Mouse (Mus musculus): ENCODE measurements at regions not wholly inside any gene's neighbourhood (a gene's known extent, or its start where the extent isn't known, plus 50 kb on each side); places are given as distances from the start of the nearest gene placed in this dataset.
A peak's percentile ranks its signal among the peaks of the same experiment; 100 is the strongest.

- H3K36me3 ChIP-seq = no peaks in the 10 kb centered on the region
- no peak overlapping the region for H3K4me3 ChIP-seq
- H3K4me2 ChIP-seq = no peak overlapping the region
- no peak for ATAC-seq (replicated peaks; ENCODE audit: insufficient number of reproducible peaks, insufficient read depth, low FRiP score, low read depth)
- WGBS = 57% methylated on average over 10 of the region's 10 CpGs
- no peaks in the 10 kb centered on the region for H3K9me3 ChIP-seq (replicated peaks)
- no peak overlapping the region for H3K27ac ChIP-seq
- no peak overlapping the region for H3K9ac ChIP-seq
- H3K27me3 ChIP-seq = no peaks in the 10 kb centered on the region
- H3K4me1 ChIP-seq (replicated peaks) = peaks cover 31% of the 10 kb centered on the region
Observed at GRCm38 (mm10) chr3:41182900-41183595, 100.2 kb upstream of the Pgrmc2 start.

GRCm38 (mm10) chr3:41182036-41182899 lies 99.4 kb upstream of the Pgrmc2 start:
- H3K4me1 ChIP-seq (replicated peaks) = peaks cover 33% of the 10 kb centered on the region
- no peaks in the 10 kb centered on the region for H3K9me3 ChIP-seq (replicated peaks)
- H3K27me3 ChIP-seq = no peaks in the 10 kb centered on the region
- H3K27ac ChIP-seq = no peak overlapping the region
- ATAC-seq (replicated peaks; ENCODE audit: insufficient number of reproducible peaks, insufficient read depth, low FRiP score, low read depth) = peak; percentile 64
- H3K4me2 ChIP-seq = peak overlapping the region; percentile 20; the same call in 1 of the 2 replicates
- H3K4me3 ChIP-seq = no peak overlapping the region
- 50% methylated on average over 15 of the region's 15 CpGs for WGBS
- no peak overlapping the region for H3K9ac ChIP-seq
- no peaks in the 10 kb centered on the region for H3K36me3 ChIP-seq

DNA sequence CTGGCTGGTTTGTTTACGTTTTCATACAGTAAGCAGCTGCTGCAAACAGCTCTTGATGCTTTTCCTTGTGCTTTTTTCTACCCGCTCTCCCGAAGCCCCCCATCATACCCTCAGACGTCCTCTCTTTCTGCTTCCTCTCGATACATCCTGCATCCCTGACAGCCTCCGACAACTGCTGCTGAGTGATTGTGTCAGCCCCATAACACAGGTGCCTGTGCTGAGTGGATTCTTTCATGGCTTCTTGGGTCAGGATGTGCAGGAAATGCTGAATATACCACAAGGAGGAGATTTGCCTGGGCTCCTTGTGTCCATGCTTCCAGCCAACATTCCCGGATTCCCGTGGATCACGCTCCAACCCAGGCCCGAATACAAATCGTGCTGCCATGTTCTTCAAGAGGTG lies 98.6 kb upstream of the Pgrmc2 start:
- H3K27me3 ChIP-seq = no peaks in the 10 kb centered on the region
- no peak overlapping the region for H3K27ac ChIP-seq
- peaks cover 33% of the 10 kb centered on the region for H3K4me1 ChIP-seq (replicated peaks)
- no peak overlapping the region for H3K4me2 ChIP-seq
- no peak overlapping the region for H3K4me3 ChIP-seq
- H3K9ac ChIP-seq = no peak overlapping the region
- no peaks in the 10 kb centered on the region for H3K9me3 ChIP-seq (replicated peaks)
- ATAC-seq (replicated peaks; ENCODE audit: insufficient number of reproducible peaks, insufficient read depth, low FRiP score, low read depth) = no peak
- WGBS = 81% methylated on average over 11 of the region's 11 CpGs
- no peaks in the 10 kb centered on the region for H3K36me3 ChIP-seq

- Histone ChIP-seq H3K36me3 (no peaks in the 10 kb centered on the region), H3K9me3 (replicated peaks) (no peaks in the 10 kb centered on the region), H3K9ac (no peak overlapping the region), H3K27me3 (no peaks in the 10 kb centered on the region), H3K4me1 (replicated peaks) (peaks cover 33% of the 10 kb centered on the region), H3K4me3 (no peak overlapping the region), H3K4me2 (no peak overlapping the region), H3K27ac (peak overlapping the region; percentile 46)
- WGBS = 43% methylated on average over 7 of the region's 7 CpGs
- no peak for ATAC-seq (replicated peaks; ENCODE audit: insufficient number of reproducible peaks, insufficient read depth, low FRiP score, low read depth)
Observed at GRCm38 (mm10) chr3:41180911-41181310, 98.1 kb upstream of the Pgrmc2 start.

DNA sequence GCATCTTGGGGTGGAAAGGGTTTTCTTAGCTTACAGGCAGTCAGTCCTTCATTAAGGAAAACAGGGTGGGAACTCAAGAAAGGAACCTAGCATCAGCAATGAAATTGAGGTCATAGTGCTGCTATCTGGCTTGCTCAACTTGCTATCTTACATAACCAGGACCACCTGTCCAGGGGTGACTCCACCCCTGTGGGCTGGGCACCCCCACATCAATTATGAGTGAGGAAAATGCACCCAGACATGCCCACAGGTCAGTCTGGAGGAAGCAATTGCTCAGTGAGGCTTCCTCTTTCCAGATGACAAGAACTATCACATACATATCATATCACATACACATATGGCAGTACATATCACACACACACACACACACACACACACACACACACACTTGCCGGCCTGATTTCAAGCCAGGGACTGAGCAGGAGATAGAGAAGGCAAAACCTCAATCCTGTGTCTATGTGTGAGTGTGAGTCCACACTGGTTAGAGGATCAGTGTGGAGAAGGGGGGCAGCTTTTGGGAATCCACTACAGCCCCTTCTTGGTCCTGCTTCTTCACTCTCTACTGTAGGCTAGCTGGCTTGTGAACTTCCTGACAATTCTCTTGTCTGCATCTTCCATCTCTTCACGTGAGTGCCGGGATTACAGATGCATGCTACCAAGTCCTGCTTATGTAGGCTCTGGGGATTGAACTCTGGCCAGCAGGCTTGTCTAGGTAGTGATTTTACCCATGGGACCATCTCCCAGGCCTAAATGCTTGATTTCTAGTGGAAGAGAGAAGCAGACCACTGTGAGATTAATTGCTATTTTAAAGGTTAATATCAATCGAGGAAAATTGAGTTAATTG lies 96.4 kb upstream of the Pgrmc2 start:
- Histone ChIP-seq H3K9me3 (replicated peaks) (no peaks in the 10 kb centered on the region), H3K4me2 (no peak overlapping the region), H3K4me3 (no peak overlapping the region), H3K4me1 (replicated peaks) (peaks cover 30% of the 10 kb centered on the region), H3K27me3 (no peaks in the 10 kb centered on the region), H3K9ac (no peak overlapping the region), H3K27ac (no peak overlapping the region), H3K36me3 (no peaks in the 10 kb centered on the region)
- 66% methylated on average over 4 of the region's 4 CpGs for WGBS
- ATAC-seq (replicated peaks; ENCODE audit: insufficient number of reproducible peaks, insufficient read depth, low FRiP score, low read depth) = no peak

GRCm38 (mm10) chr3:41177124-41177523 lies 94.3 kb upstream of the Pgrmc2 start:
- Histone ChIP-seq H3K27ac (no peak overlapping the region), H3K36me3 (no peaks in the 10 kb centered on the region), H3K27me3 (no peaks in the 10 kb centered on the region), H3K9ac (no peak overlapping the region), H3K4me3 (no peak overlapping the region), H3K9me3 (replicated peaks) (no peaks in the 10 kb centered on the region), H3K4me1 (replicated peaks) (peaks cover 35% of the 10 kb centered on the region), H3K4me2 (no peak overlapping the region)
- ATAC-seq (replicated peaks; ENCODE audit: insufficient number of reproducible peaks, insufficient read depth, low FRiP score, low read depth) = no peak

DNA sequence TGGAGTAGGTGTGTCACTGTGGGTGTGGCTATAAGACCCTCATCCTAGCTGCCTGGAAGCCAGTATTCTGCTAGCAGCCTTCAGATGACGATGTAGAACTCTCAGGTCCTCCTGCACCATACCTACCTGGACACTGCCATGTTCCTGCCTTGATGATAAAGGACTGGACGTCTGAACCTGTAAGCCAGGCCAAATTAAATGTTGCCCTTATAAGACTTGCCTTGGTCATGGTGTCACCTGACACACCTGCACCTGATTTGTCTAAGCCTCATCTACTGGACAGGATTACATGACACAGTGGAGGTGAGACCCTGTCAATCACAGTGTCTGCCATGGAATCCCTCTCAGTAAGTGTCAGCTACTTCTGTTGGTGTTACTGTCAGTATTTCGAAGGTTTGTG lies 92.5 kb upstream of the Pgrmc2 start:
- Histone ChIP-seq H3K4me3 (no peak overlapping the region), H3K4me1 (replicated peaks) (peaks cover 35% of the 10 kb centered on the region), H3K27me3 (no peaks in the 10 kb centered on the region), H3K9ac (no peak overlapping the region), H3K27ac (no peak overlapping the region), H3K36me3 (no peaks in the 10 kb centered on the region), H3K4me2 (no peak overlapping the region), H3K9me3 (replicated peaks) (no peaks in the 10 kb centered on the region)
- 85% methylated on average over 3 of the region's 3 CpGs for WGBS
- no peak for ATAC-seq (replicated peaks; ENCODE audit: insufficient number of reproducible peaks, insufficient read depth, low FRiP score, low read depth)

DNA sequence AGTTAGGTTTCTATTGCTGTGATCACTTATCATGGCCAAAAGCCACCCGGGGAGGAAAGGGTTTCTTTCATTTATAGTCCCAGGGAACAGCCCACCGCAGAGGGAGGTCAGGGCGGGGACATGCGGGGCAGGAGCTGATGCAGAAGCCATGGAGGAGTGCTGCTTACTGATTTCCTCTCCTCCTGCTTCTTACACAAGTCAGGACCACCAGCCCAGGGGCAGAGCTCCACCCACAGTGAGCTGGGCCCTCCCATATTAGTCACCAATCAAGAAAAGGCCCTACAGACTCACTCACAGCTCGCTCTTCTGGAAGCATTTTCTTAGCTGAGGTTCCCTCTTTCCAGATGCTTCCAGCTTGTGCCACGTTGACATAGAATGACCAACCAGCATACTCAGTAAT lies 90.7 kb upstream of the Pgrmc2 start:
- peak overlapping the region; percentile 47 for H3K4me2 ChIP-seq
- no peak for ATAC-seq (replicated peaks; ENCODE audit: insufficient number of reproducible peaks, insufficient read depth, low FRiP score, low read depth)
- H3K9ac ChIP-seq = no peak overlapping the region
- H3K27ac ChIP-seq = peak overlapping the region; percentile 92
- 34% methylated on average over 6 of the region's 6 CpGs for WGBS
- H3K4me1 ChIP-seq (replicated peaks) = peaks cover 47% of the 10 kb centered on the region
- peak overlapping the region; percentile 15; the same call in 1 of the 2 replicates for H3K4me3 ChIP-seq
- no peaks in the 10 kb centered on the region for H3K27me3 ChIP-seq
- no peaks in the 10 kb centered on the region for H3K9me3 ChIP-seq (replicated peaks)
- no peaks in the 10 kb centered on the region for H3K36me3 ChIP-seq

- Histone ChIP-seq H3K9ac (no peak overlapping the region), H3K4me2 (peak overlapping the region; percentile 47), H3K27ac (peak overlapping the region; percentile 92), H3K36me3 (no peaks in the 10 kb centered on the region), H3K9me3 (replicated peaks) (0 out of 2 replicates have a peak, but pooled peaks cover 2% of the 10 kb centered on the region), H3K4me1 (replicated peaks) (peaks cover 47% of the 10 kb centered on the region), H3K27me3 (no peaks in the 10 kb centered on the region), H3K4me3 (peak overlapping the region; percentile 15; the same call in 1 of the 2 replicates)
- ATAC-seq (replicated peaks; ENCODE audit: insufficient number of reproducible peaks, insufficient read depth, low FRiP score, low read depth) = peak; percentile 56; the same call in 1 of the 2 replicates
- WGBS = 33% methylated on average over 11 of the region's 11 CpGs
Observed at GRCm38 (mm10) chr3:41172306-41173215, 89.7 kb upstream of the Pgrmc2 start.

- Histone ChIP-seq H3K4me3 (no peak overlapping the region), H3K27ac (peak overlapping the region; percentile 92), H3K4me1 (replicated peaks) (peaks cover 44% of the 10 kb centered on the region), H3K9ac (no peak overlapping the region), H3K4me2 (no peak overlapping the region), H3K27me3 (no peaks in the 10 kb centered on the region), H3K9me3 (replicated peaks) (0 out of 2 replicates have a peak, but pooled peaks cover 2% of the 10 kb centered on the region), H3K36me3 (no peaks in the 10 kb centered on the region)
- WGBS = 86% methylated on average over 4 of the region's 4 CpGs
- no peak for ATAC-seq (replicated peaks; ENCODE audit: insufficient number of reproducible peaks, insufficient read depth, low FRiP score, low read depth)
Observed at GRCm38 (mm10) chr3:41171772-41172171, 88.9 kb upstream of the Pgrmc2 start.

All from heart, embryonic 15.5 days (tissue).